Mouse (Mus musculus) urinary bladder, postnatal 4 days (tissue): ENCODE results near the gene Avil.
A peak's percentile ranks its signal among the peaks of the same experiment; 100 is the strongest.
"Not testable (repeated sequence)": the region's sequence is repeated elsewhere in the genome, so short reads cannot be mapped to it uniquely, and the experiment has no call there.

Experiments used
- DNase-seq, 2 experiments: peaks; one replicate each; pipeline ENCODE4 v3.0.0; 2021 to 2022; ENCODE audit warnings: low spot score in 2 of 2

Avil gene

GRCm38 (mm10) chr10:127059174-127059967, 58.9 kb downstream of the Avil start:
- no peak for DNase-seq

GRCm38 (mm10) chr10:127059968-127060916, 59.7 kb downstream of the Avil start, which contains the start of gene March9:
Gene March9, minus strand, starts transcription at chr10:127060184.
- DNase-seq, result peak in 1 of 2 experiments; percentile 52

GRCm38 (mm10) chr10:127061085-127061484, 60.6 kb downstream of the Avil start:
- no peak for DNase-seq

- no peak for DNase-seq
Measured at GRCm38 (mm10) chr10:127061513-127061912, 61.0 kb downstream of the Avil start.

- DNase-seq, result not testable (repeated sequence)
Measured at GRCm38 (mm10) chr10:127062101-127062500, 61.6 kb downstream of the Avil start.

- DNase-seq, result no peak
Measured at GRCm38 (mm10) chr10:127062503-127062902, 62.0 kb downstream of the Avil start.

- peak; percentile 99 for DNase-seq
Measured at GRCm38 (mm10) chr10:127063239-127063872, 62.8 kb downstream of the Avil start, which contains the start of gene Cdk4. Gene Cdk4, plus strand, starts transcription at chr10:127063534.

- no peak for DNase-seq
Measured at GRCm38 (mm10) chr10:127063913-127064870, 63.7 kb downstream of the Avil start.

- DNase-seq, result no peak
Measured at GRCm38 (mm10) chr10:127065981-127066380, 65.5 kb downstream of the Avil start.

GRCm38 (mm10) chr10:127066519-127067018, 66.1 kb downstream of the Avil start:
- no peak for DNase-seq

- DNase-seq, result no peak
Measured at GRCm38 (mm10) chr10:127068360-127069038, 68.0 kb downstream of the Avil start.

- no peak for DNase-seq
Measured at GRCm38 (mm10) chr10:127069281-127070189, 69.0 kb downstream of the Avil start.
